Mouse (Mus musculus) brain, embryonic 18.5 days (tissue): ENCODE data around the gene Amn1.
"Not testable (repeated sequence)": the region's sequence is repeated elsewhere in the genome, so short reads cannot be mapped to it uniquely, and the experiment has no call there.

Experiments used
- DNase-seq: peaks from one replicate; pipeline ENCODE4 v3.0.0-alpha.2; 2012; ENCODE audit warnings: low read depth, low spot score

Gene Amn1

GRCm38 (mm10) chr6:149188041-149188924 is at the start of gene Amn1:
TSS of gene Amn1 (minus strand) at chr6:149188712.
- DNase-seq = peak; percentile 98

- DNase-seq = no peak
Observed at GRCm38 (mm10) chr6:149236807-149237206, 48.3 kb upstream of the Amn1 start.

GRCm38 (mm10) chr6:149233918-149234317 is 45.4 kb upstream of the Amn1 start:
- no peak for DNase-seq

- no peak for DNase-seq
Observed at GRCm38 (mm10) chr6:149224751-149225150, 36.2 kb upstream of the Amn1 start.

DNA sequence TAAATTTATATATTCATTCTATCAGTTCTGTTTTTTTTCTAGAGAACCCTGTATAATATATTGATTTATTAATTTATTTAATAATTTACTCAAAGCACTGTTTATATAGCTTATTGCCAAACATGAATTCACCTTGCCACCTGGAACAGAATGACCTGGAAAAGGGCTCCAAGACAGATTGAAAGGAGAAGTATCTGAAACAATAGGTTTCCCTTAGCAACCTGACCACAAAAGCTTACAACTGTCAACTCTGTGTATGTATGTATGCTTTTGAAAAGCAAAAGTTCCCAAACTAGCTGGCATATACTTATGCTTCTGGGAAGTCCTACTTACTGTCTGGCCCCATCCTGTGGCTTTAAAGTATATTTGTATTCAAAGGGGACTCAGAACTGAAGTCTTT is 32.8 kb upstream of the Amn1 start:
- DNase-seq = no peak

DNA sequence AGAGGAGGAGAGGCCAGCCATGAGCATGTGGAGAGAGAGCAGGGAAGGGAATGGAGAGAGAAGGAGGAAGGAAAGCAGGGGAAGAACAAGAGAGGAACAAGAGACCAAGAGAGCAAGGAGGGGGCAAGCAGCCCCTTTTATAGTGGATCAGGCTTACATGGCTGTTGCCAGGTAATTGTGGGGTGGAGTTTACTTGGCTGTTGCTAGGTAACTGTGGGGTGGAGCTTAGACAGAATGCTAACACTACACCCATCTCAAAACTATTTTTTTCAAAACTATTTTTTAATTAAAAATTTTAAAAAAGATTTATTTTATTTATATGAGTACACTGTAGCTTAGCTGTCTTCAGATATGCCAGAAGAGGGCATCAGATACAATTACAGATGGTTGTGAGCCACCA is 10.1 kb upstream of the Amn1 start:
- DNase-seq = no peak

GRCm38 (mm10) chr6:149197116-149197515 is 8.6 kb upstream of the Amn1 start:
- DNase-seq = no peak

GRCm38 (mm10) chr6:149193276-149193905 is 4.9 kb upstream of the Amn1 start:
- DNase-seq = no peak

GRCm38 (mm10) chr6:149191951-149192350 is 3.4 kb upstream of the Amn1 start:
- not testable (repeated sequence) for DNase-seq

- DNase-seq = no peak
Observed at GRCm38 (mm10) chr6:149189340-149189922, 919 bp upstream of the Amn1 start.

DNA sequence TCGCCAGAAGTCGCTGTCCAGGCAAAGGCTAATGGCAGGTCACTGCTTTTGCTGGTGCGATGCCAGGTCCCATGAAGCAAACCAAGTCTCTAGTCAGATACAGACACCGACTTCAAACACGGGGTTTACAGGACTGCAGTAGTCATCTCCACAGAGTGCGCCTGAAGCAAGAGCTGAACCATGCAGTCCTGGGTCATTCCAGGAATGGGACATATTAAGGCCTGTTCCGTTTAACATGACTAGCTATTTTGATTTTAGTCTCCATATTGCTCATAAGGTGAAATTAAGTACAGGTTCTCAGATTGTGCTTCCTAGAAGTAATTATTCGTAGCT is 379 bp upstream of the Amn1 start:
- no peak for DNase-seq

DNA sequence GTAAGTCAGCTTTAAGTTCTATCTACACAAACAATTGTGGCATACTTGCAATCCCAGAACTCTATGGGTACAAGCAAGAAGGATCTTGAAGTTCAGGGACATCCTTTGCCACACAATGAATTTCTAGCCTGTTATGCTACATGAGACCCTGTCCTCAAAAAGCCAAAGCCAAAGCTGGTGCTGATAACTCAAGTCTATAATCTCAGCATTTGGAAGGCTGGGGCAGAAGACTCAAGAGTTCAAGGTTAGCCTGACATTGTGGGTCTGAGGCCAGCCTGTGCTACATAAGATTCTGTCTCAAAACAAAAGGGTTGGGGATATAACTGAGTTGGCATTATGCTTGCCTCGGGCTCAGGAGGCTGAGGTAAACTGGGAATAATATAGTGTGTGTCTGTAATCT is 1.1 kb downstream of the Amn1 start:
- no peak for DNase-seq

- DNase-seq = no peak
Observed at GRCm38 (mm10) chr6:149184007-149184406, 4.5 kb downstream of the Amn1 start.

DNA sequence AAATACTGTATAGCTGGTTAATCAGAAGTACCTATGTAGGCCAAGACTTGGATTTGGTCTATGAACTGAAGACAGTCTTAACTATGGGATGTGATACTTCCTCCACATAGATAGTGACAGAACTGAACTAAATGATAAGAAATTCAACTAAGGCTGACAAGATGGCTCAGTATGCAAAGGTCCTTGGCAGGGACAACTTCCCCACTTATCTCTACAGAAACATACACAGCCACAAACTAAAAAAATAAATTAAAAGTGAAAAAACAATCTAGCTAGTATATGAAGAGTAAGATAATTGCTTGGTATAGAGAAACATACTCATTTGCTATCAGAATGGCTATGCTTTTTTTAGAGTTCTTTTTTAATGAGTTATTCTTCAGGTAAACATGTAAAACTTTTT is 9.4 kb downstream of the Amn1 start:
- DNase-seq = no peak

DNA sequence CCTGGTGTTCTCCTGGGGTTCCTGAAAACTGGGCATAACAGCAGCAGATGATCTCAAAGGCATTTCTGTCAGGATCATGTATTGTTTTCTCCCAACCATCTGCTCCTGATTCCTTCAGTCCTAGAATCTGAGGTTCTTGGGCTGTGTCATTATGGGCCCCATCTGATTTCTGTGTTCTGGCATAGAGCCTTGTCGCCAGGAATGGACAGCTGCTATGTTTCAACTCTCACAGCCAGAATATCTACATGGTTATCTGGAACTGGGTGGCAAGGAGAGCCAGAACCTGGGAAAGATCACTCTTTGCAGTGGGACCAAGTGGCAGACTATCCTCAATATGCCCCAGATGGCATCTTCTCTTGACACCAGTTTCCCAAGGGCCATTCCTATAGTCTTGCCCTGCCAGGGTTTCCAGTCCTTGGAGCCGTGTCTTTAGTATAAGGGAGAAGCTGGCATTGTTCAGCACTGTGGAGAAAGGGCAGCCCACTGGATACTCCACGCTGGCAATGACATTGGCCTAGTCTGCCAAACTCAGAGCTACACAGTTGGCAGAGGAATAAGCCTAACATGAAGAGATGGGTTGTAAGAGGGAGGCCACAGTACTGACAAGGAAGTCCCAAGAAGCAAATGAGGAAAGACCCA is 13.5 kb downstream of the Amn1 start:
- DNase-seq = no peak

GRCm38 (mm10) chr6:149173831-149174625 is 14.5 kb downstream of the Amn1 start:
- no peak for DNase-seq

- not testable (repeated sequence) for DNase-seq
Observed at GRCm38 (mm10) chr6:149169965-149170364, 18.5 kb downstream of the Amn1 start.

- no peak for DNase-seq
Observed at GRCm38 (mm10) chr6:149168436-149168835, 20.1 kb downstream of the Amn1 start.

- no peak for DNase-seq
Observed at GRCm38 (mm10) chr6:149167672-149168071, 20.8 kb downstream of the Amn1 start.

GRCm38 (mm10) chr6:149167038-149167437 is 21.5 kb downstream of the Amn1 start:
- DNase-seq = not testable (repeated sequence)

GRCm38 (mm10) chr6:149155031-149155841 is 33.3 kb downstream of the Amn1 start:
- no peak for DNase-seq
